Mouse (Mus musculus) brain, embryonic 18.5 days (tissue): ENCODE data around the gene Hnrnpc.

Source experiments
- DNase-seq: peaks from one replicate; pipeline ENCODE4 v3.0.0-alpha.2; 2012; ENCODE audit warnings: low read depth, low spot score

The Hnrnpc gene

GRCm38 (mm10) chr14:52103856-52104676 is at the start of gene Hnrnpc:
TSS of gene Hnrnpc (minus strand) at chr14:52104028.
- peak; percentile 100 for DNase-seq

- no peak for DNase-seq
Observed at GRCm38 (mm10) chr14:52152613-52153012, 48.8 kb upstream of the Hnrnpc start.

GRCm38 (mm10) chr14:52152179-52152578 is 48.4 kb upstream of the Hnrnpc start:
- DNase-seq: peak; percentile 54

- no peak for DNase-seq
Observed at GRCm38 (mm10) chr14:52149888-52150287, 46.1 kb upstream of the Hnrnpc start.

- no peak for DNase-seq
Observed at GRCm38 (mm10) chr14:52146540-52146939, 42.7 kb upstream of the Hnrnpc start.

- DNase-seq: no peak
Observed at GRCm38 (mm10) chr14:52144165-52144564, 40.3 kb upstream of the Hnrnpc start.

GRCm38 (mm10) chr14:52141445-52142127 is 37.8 kb upstream of the Hnrnpc start:
- DNase-seq: no peak

- DNase-seq: no peak
Observed at GRCm38 (mm10) chr14:52140577-52141444, 37.0 kb upstream of the Hnrnpc start.

- no peak for DNase-seq
Observed at GRCm38 (mm10) chr14:52133584-52133983, 29.8 kb upstream of the Hnrnpc start.

GRCm38 (mm10) chr14:52124636-52125035 is 20.8 kb upstream of the Hnrnpc start:
- DNase-seq: no peak

GRCm38 (mm10) chr14:52123918-52124317 is 20.1 kb upstream of the Hnrnpc start:
- DNase-seq: no peak

- DNase-seq: no peak
Observed at GRCm38 (mm10) chr14:52120169-52120568, 16.3 kb upstream of the Hnrnpc start.

- DNase-seq: no peak
Observed at GRCm38 (mm10) chr14:52118823-52119608, 15.2 kb upstream of the Hnrnpc start.

GRCm38 (mm10) chr14:52118456-52118822 is 14.6 kb upstream of the Hnrnpc start:
- DNase-seq: no peak

- no peak for DNase-seq
Observed at GRCm38 (mm10) chr14:52117241-52117640, 13.4 kb upstream of the Hnrnpc start.

GRCm38 (mm10) chr14:52114101-52114500 is 10.3 kb upstream of the Hnrnpc start:
- DNase-seq: no peak

- DNase-seq: no peak
Observed at GRCm38 (mm10) chr14:52110346-52110745, 6.5 kb upstream of the Hnrnpc start, which contains the start of gene Rpgrip1. TSS of gene Rpgrip1 (plus strand) at chr14:52110704.

- DNase-seq: no peak
Observed at GRCm38 (mm10) chr14:52108025-52108424, 4.2 kb upstream of the Hnrnpc start.

- DNase-seq: no peak
Observed at GRCm38 (mm10) chr14:52106741-52107140, 2.9 kb upstream of the Hnrnpc start.

- DNase-seq: no peak
Observed at GRCm38 (mm10) chr14:52105308-52105707, 1.5 kb upstream of the Hnrnpc start.

- no peak for DNase-seq
Observed at GRCm38 (mm10) chr14:52104677-52105285, 953 bp upstream of the Hnrnpc start.
